Comparison of ENCODE assay signal across 8 mouse cellular contexts in the genomic region with DNA sequence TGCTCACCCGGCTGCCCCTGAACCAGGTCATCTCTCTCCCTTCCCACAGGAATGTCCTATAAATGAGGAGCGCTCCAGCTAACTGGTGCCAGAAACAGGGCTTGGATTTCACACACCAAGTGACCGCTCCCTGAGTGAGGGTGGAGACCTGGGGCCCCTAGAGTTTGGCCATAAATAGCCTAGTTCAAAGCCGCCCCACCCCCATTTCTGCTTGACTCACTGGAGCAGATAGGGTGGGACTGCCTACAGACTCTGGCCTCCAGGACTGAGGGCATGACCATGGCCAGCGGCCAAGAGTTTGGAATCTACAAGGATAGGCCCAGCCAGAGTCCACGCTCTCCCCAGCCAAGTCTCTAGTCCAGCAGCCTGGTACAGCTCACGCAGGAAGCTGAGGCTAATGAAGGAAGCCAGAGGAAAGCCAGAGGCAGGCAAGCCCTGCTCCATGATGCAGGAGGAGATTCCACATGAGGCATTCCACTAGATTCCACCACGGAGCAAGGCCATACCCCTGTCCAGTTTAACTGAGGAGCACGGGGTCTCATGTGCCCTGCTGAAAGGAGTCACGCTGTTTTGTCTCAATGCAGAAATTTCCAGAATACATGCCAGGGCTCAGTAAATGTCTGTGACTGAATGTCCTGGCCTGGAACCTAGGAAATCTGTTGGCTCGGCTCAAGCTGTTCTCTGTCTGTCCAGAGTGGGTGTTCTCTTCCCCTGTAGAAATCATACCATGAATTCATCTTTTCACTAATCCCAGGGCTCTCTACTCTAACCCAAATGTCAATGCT. TPM values are rescaled to one million over a fixed set of nuclear protein-coding genes. Genes with fewer than 3 reads are reported as not detected.
DNase-seq lines count a peak whose midpoint lies in the region; ATAC-seq and TF ChIP-seq lines count a peak whose summit lies in the region.

No protein-coding gene starts in this region.

- intact Hi-C loops in left cerebral cortex, adult 2 months (cut with DNase I), result no loop called here

- WGBS in heart, embryonic 16.5 days, result 30% methylated on average over 11 of the region's 11 CpGs
- WGBS in limb, embryonic 15.5 days, result 66% methylated on average over 11 of the region's 11 CpGs

- peak overlapping the region; percentile 36; the same call in 1 of the 2 replicates for H3K27ac ChIP-seq in left cerebral cortex, adult 2 months
- H3K27ac ChIP-seq in cortical plate, adult 2 months (ENCODE audit: insufficient read depth, low read length), result peak overlapping the region; percentile 7; the same call in 1 of the 2 replicates
- peak overlapping the region; percentile 97 for H3K27ac ChIP-seq in heart, embryonic 16.5 days (ENCODE audit: low read length)
- H3K27ac ChIP-seq in limb, embryonic 15.5 days, result peak overlapping the region; percentile 63

- H3K4me3 ChIP-seq in left cerebral cortex, adult 2 months, result no peak overlapping the region
- no peak overlapping the region for H3K4me3 ChIP-seq in cortical plate, adult 2 months (ENCODE audit: insufficient read depth, low read length)
- no peak overlapping the region for H3K4me3 ChIP-seq in heart, embryonic 16.5 days (ENCODE audit: low read length)
- no peak overlapping the region for H3K4me3 ChIP-seq in limb, embryonic 15.5 days

- H3K9ac ChIP-seq in heart, embryonic 16.5 days (ENCODE audit: low read length), result peak overlapping the region; percentile 31
- H3K9ac ChIP-seq in limb, embryonic 15.5 days, result no peak overlapping the region

- DNase-seq in left cerebral cortex, adult 2 months (ENCODE audit: extremely low spot score in 1 of 2, low spot score in 2 of 2), result peak in 1 of 2 experiments; percentile 47
- DNase-seq in left cerebral cortex, adult 11 months (ENCODE audit: low spot score), result no peak
- peak; percentile 76 to 79 for DNase-seq in right cerebral cortex, postnatal 10 days (ENCODE audit: low spot score in 2 of 2)

- TF ChIP-seq CTCF in left cerebral cortex, adult 2 months (IDR thresholded peaks at IDR 0.05), result no peak
- TF ChIP-seq CTCF in cortical plate, adult 2 months (IDR thresholded peaks at IDR 0.05; ENCODE audit: extremely low read depth, insufficient read depth, low read length), result no peak

- H3K27me3 ChIP-seq in heart, embryonic 16.5 days (ENCODE audit: control insufficient read depth, insufficient read depth, low read length), result no peaks in the 10 kb centered on the region
- H3K27me3 ChIP-seq in limb, embryonic 15.5 days, result no peaks in the 10 kb centered on the region

- H3K4me2 ChIP-seq in heart, embryonic 16.5 days (ENCODE audit: low read depth, low read length), result peak overlapping the region; percentile 31
- no peak overlapping the region for H3K4me2 ChIP-seq in limb, embryonic 15.5 days

- H3K36me3 ChIP-seq in heart, embryonic 16.5 days (ENCODE audit: control insufficient read depth, insufficient read depth), result no peaks in the 10 kb centered on the region
- H3K36me3 ChIP-seq in limb, embryonic 15.5 days, result no peaks in the 10 kb centered on the region

- H3K4me1 ChIP-seq in cortical plate, adult 2 months (ENCODE audit: control insufficient read depth, insufficient read depth, low read length), result no peaks in the 10 kb centered on the region
- H3K4me1 ChIP-seq in heart, embryonic 16.5 days (ENCODE audit: control insufficient read depth, insufficient read depth, low read length), result peaks cover 27% of the 10 kb centered on the region
- H3K4me1 ChIP-seq in limb, embryonic 15.5 days, result peaks cover 6% of the 10 kb centered on the region

- ATAC-seq in heart, embryonic 16.5 days (replicated peaks; ENCODE audit: extremely low read depth, insufficient read depth, low FRiP score), result peak; percentile 95
- peak; percentile 75 for ATAC-seq in limb, embryonic 15.5 days (ENCODE audit: insufficient number of reproducible peaks, low FRiP score, low TSS enrichment, low read depth)
- ATAC-seq in CD4-positive, CD25-positive, alpha-beta regulatory T cell, adult 4 months, result no peak
- ATAC-seq in megakaryocyte, adult 5-6 weeks (ENCODE audit: poor library complexity, severe bottlenecking), result no peak

- no peaks in the 10 kb centered on the region for H3K9me3 ChIP-seq in heart, embryonic 16.5 days (replicated peaks; ENCODE audit: control insufficient read depth, low read length)
- no peaks in the 10 kb centered on the region for H3K9me3 ChIP-seq in limb, embryonic 15.5 days

- TF ChIP-seq POLR2A in cortical plate, adult 2 months (IDR thresholded peaks at IDR 0.05; ENCODE audit: extremely low read depth, insufficient read depth, low read length), result no peak

RNA-seq across cellular contexts. Expression of gene Snta1, which starts 17.5 kb away (rescaled TPM):
- total RNA-seq in left cerebral cortex, adult 2 months (2021), result 10 to 100 TPM; 33.9 to 34.1 TPM
- 36.2 and 37.7 TPM in 2 replicates for polyA plus RNA-seq in cortical plate, adult 2 months (2012; rRNA removed)
- 57.8 and 61.8 TPM in 2 replicates for polyA plus RNA-seq in heart, embryonic 16.5 days (2015; fragmentation: Nextera tagmentation; extraction: Ambion mirVana)
- polyA plus RNA-seq in limb, embryonic 15.5 days (2015; fragmentation: Nextera tagmentation; extraction: Ambion mirVana), result 10.2 and 14.5 TPM in 2 replicates
- polyA plus RNA-seq in CD4-positive, CD25-positive, alpha-beta regulatory T cell, adult 4 months (2017; shearing (Covaris generic)), result not detected
- total RNA-seq in megakaryocyte, adult 5-6 weeks (2015), result 0.22 and 0.62 TPM in 2 replicates
- 1.1 and 1.4 TPM in 2 replicates for total RNA-seq in megakaryocyte, adult 5-6 weeks (2017)

RNA-seq across cellular contexts. Expression of gene Cdk5rap1, which starts 17.6 kb away (rescaled TPM):
- total RNA-seq in left cerebral cortex, adult 2 months (2021), result 10 to 100 TPM; 11.5 to 14.3 TPM
- 14.9 and 17.7 TPM in 2 replicates for polyA plus RNA-seq in cortical plate, adult 2 months (2012; rRNA removed)
- polyA plus RNA-seq in heart, embryonic 16.5 days (2015; fragmentation: Nextera tagmentation; extraction: Ambion mirVana), result 15.4 and 20.0 TPM in 2 replicates
- polyA plus RNA-seq in limb, embryonic 15.5 days (2015; fragmentation: Nextera tagmentation; extraction: Ambion mirVana), result 15.9 and 18.1 TPM in 2 replicates
- polyA plus RNA-seq in CD4-positive, CD25-positive, alpha-beta regulatory T cell, adult 4 months (2017; shearing (Covaris generic)), result 10 to 100 TPM; 24.4 to 38.9 TPM
- total RNA-seq in megakaryocyte, adult 5-6 weeks (2015), result 6.5 and 9.8 TPM in 2 replicates
- total RNA-seq in megakaryocyte, adult 5-6 weeks (2017), result 12.9 and 13.5 TPM in 2 replicates

RNA-seq across cellular contexts. Expression of gene Cbfa2t2, which starts 45.9 kb away (rescaled TPM):
- 10 to 100 TPM; 54.3 to 57.4 TPM for total RNA-seq in left cerebral cortex, adult 2 months (2021)
- polyA plus RNA-seq in cortical plate, adult 2 months (2012; rRNA removed), result 30.4 and 32.9 TPM in 2 replicates
- polyA plus RNA-seq in heart, embryonic 16.5 days (2015; fragmentation: Nextera tagmentation; extraction: Ambion mirVana), result 28.5 and 29.7 TPM in 2 replicates
- 37.7 and 41.3 TPM in 2 replicates for polyA plus RNA-seq in limb, embryonic 15.5 days (2015; fragmentation: Nextera tagmentation; extraction: Ambion mirVana)
- 10 to 100 TPM; 22.9 to 33.0 TPM for polyA plus RNA-seq in CD4-positive, CD25-positive, alpha-beta regulatory T cell, adult 4 months (2017; shearing (Covaris generic))
- total RNA-seq in megakaryocyte, adult 5-6 weeks (2015), result 13.7 and 19.1 TPM in 2 replicates
- 7.5 and 22.8 TPM in 2 replicates for total RNA-seq in megakaryocyte, adult 5-6 weeks (2017)

Comparison
In these comparisons a context has a peak if more than half of its experiments do, and no peak if none do; other contexts are left out.
1. H3K27ac ChIP-seq: peak in every context shown above with its lines; median percentile 97 in heart, embryonic 16.5 days; 63 in limb, embryonic 15.5 days; 36 in left cerebral cortex, adult 2 months; 7 in cortical plate, adult 2 months.
2. ATAC-seq: peak in heart, embryonic 16.5 days (single experiment) and limb, embryonic 15.5 days (single experiment); none in CD4-positive, CD25-positive, alpha-beta regulatory T cell, adult 4 months (single experiment) and megakaryocyte, adult 5-6 weeks (single experiment).
3. RNA of gene Snta1, which starts 17.5 kb away (polyA plus RNA-seq): 57.8 to 61.8 TPM in heart, embryonic 16.5 days, 36.2 to 37.7 TPM in cortical plate, adult 2 months and 10.2 to 14.5 TPM in limb, embryonic 15.5 days; not detected in CD4-positive, CD25-positive, alpha-beta regulatory T cell, adult 4 months; every median in the first group is over 10 times any median in the second.